Mouse (Mus musculus) limb, embryonic 13.5 days (tissue): ENCODE results near the gene Gm49387. TPM values are rescaled to one million over a fixed set of nuclear protein-coding genes. Genes with fewer than 3 reads are reported as not detected.

Experiments used
- ATAC-seq: fragments of 200-750 bp; cut with Nextera tagmentation; 2 replicates; pipeline ENCODE4 v1.8.0; 2017; ENCODE audit warnings: low read depth, moderate number of reproducible peaks, moderate TSS enrichment; ENCODE audit not compliant: low FRiP score
- H3K27ac ChIP-seq: fragments of 300-500 bp; sonication (generic); 2 replicates; pipeline ENCODE4 v1.5.1; 2015; ENCODE audit warnings: inconsistent platforms, mild to moderate bottlenecking, moderate library complexity
- H3K27me3 ChIP-seq: fragments of 300-500 bp; sonication (generic); 2 replicates; pipeline ENCODE4 v1.6.1; 2015; ENCODE audit warnings: mild to moderate bottlenecking, inconsistent platforms
- H3K36me3 ChIP-seq: fragments of 300-500 bp; sonication (generic); 2 replicates; pipeline ENCODE4 v1.6.1; 2015; ENCODE audit warnings: inconsistent platforms, mild to moderate bottlenecking, moderate library complexity
- H3K4me1 ChIP-seq: fragments of 300-500 bp; sonication (generic); 2 replicates; pipeline ENCODE4 v1.6.1; 2015; ENCODE audit warnings: inconsistent platforms
- H3K4me2 ChIP-seq: fragments of 300-500 bp; sonication (generic); replicated peaks from 2 replicates; pipeline ENCODE4 v1.6.1; 2015; ENCODE audit warnings: inconsistent platforms, mild to moderate bottlenecking, moderate library complexity
- H3K4me3 ChIP-seq: fragments of 300-500 bp; sonication (generic); 2 replicates; pipeline ENCODE4 v1.5.1; 2015; ENCODE audit warnings: moderate library complexity, mild to moderate bottlenecking, inconsistent platforms
- H3K9ac ChIP-seq: fragments of 300-500 bp; sonication (generic); 2 replicates; pipeline ENCODE4 v1.6.1; 2015; ENCODE audit warnings: mild to moderate bottlenecking, inconsistent platforms
- H3K9me3 ChIP-seq: fragments of 300-500 bp; sonication (generic); 2 replicates; pipeline ENCODE4 v1.6.1; 2016; ENCODE audit warnings: inconsistent platforms
- WGBS: fragments of 180-500 bp; shearing (Covaris S2); methylation state at CpG from one replicate; pipeline ENCODE4 v1.1.7; 2015; 5-methylcytosine and 5-hydroxymethylcytosine counted together
- polyA plus RNA-seq: library from polyadenylated mRNA; unstranded; fragments of >200 nt; fragmentation: Nextera tagmentation; extraction: Ambion mirVana; gene quantifications from 2 replicates; pipeline ENCODE4 v1.2.1, GENCODE M21; 2015

The Gm49387 gene
- polyA plus RNA-seq, 1 experiment from 2014 or later = 0.47 TPM

- peak; percentile 45 for ATAC-seq
- Histone ChIP-seq H3K4me1 (peaks cover 29% of the 10 kb centered on the region), H3K9me3 (no peaks in the 10 kb centered on the region), H3K9ac (0 out of 2 replicates have a peak overlapping the region, but pooled peaks have one; percentile 21), H3K27ac (peak overlapping the region; percentile 55; the same call in 1 of the 2 replicates), H3K36me3 (no peaks in the 10 kb centered on the region), H3K4me2 (0 out of 2 replicates have a peak overlapping the region, but pooled peaks have one; percentile 3), H3K4me3 (no peak overlapping the region), H3K27me3 (no peaks in the 10 kb centered on the region)
- WGBS = 4% methylated on average over 6 of the region's 6 CpGs
Measured at GRCm38 (mm10) chr14:31564452-31565179, 76.1 kb downstream of the Gm49387 start.

- no peaks in the 10 kb centered on the region for H3K27me3 ChIP-seq
- WGBS = 35% methylated on average over 5 of the region's 5 CpGs
- H3K9me3 ChIP-seq = no peaks in the 10 kb centered on the region
- ATAC-seq = no peak
- peaks cover 27% of the 10 kb centered on the region for H3K4me1 ChIP-seq
- H3K36me3 ChIP-seq = no peaks in the 10 kb centered on the region
- H3K27ac ChIP-seq = no peak overlapping the region
- H3K4me3 ChIP-seq = no peak overlapping the region
- H3K4me2 ChIP-seq = no peak overlapping the region
- no peak overlapping the region for H3K9ac ChIP-seq
Measured at GRCm38 (mm10) chr14:31560886-31561285, 79.8 kb downstream of the Gm49387 start.

GRCm38 (mm10) chr14:31559216-31559615 is 81.5 kb downstream of the Gm49387 start:
- no peak overlapping the region for H3K4me2 ChIP-seq
- no peak overlapping the region for H3K9ac ChIP-seq
- ATAC-seq = no peak
- H3K4me1 ChIP-seq = peaks cover 18% of the 10 kb centered on the region
- H3K9me3 ChIP-seq = no peaks in the 10 kb centered on the region
- H3K27me3 ChIP-seq = no peaks in the 10 kb centered on the region
- H3K36me3 ChIP-seq = no peaks in the 10 kb centered on the region
- 64% methylated on average over 5 of the region's 5 CpGs for WGBS
- H3K4me3 ChIP-seq = no peak overlapping the region
- no peak overlapping the region for H3K27ac ChIP-seq

- Histone ChIP-seq H3K36me3 (no peaks in the 10 kb centered on the region), H3K4me1 (peaks cover 16% of the 10 kb centered on the region), H3K4me2 (no peak overlapping the region), H3K27me3 (no peaks in the 10 kb centered on the region), H3K9ac (no peak overlapping the region), H3K9me3 (no peaks in the 10 kb centered on the region), H3K4me3 (no peak overlapping the region), H3K27ac (no peak overlapping the region)
- no peak for ATAC-seq
- WGBS = 66% methylated on average over 9 of the region's 9 CpGs
Measured at GRCm38 (mm10) chr14:31557784-31558183, 82.9 kb downstream of the Gm49387 start.

- H3K27me3 ChIP-seq = no peaks in the 10 kb centered on the region
- no peak for ATAC-seq
- 70% methylated on average over 8 of the region's 8 CpGs for WGBS
Measured at GRCm38 (mm10) chr14:31557273-31557672, 83.4 kb downstream of the Gm49387 start.

GRCm38 (mm10) chr14:31556526-31557260 is 84.0 kb downstream of the Gm49387 start:
- Histone ChIP-seq H3K4me2 (no peak overlapping the region), H3K9me3 (no peaks in the 10 kb centered on the region), H3K27me3 (no peaks in the 10 kb centered on the region), H3K36me3 (no peaks in the 10 kb centered on the region), H3K9ac (no peak overlapping the region), H3K4me1 (peaks cover 16% of the 10 kb centered on the region), H3K27ac (no peak overlapping the region), H3K4me3 (no peak overlapping the region)
- 84% methylated on average over 9 of the region's 9 CpGs for WGBS
- no peak for ATAC-seq

More at GRCm38 (mm10) chr14:31557273-31557672, 83.4 kb downstream of the Gm49387 start:
- Histone ChIP-seq H3K4me1 (peaks cover 16% of the 10 kb centered on the region), H3K27ac (no peak overlapping the region), H3K9ac (no peak overlapping the region), H3K4me2 (no peak overlapping the region), H3K9me3 (no peaks in the 10 kb centered on the region), H3K36me3 (no peaks in the 10 kb centered on the region), H3K4me3 (no peak overlapping the region)

- 0 out of 2 replicates have a peak, but pooled peaks have one; percentile 28 for ATAC-seq
- Histone ChIP-seq H3K4me2 (no peak overlapping the region), H3K27me3 (no peaks in the 10 kb centered on the region), H3K9ac (no peak overlapping the region), H3K4me3 (no peak overlapping the region), H3K9me3 (no peaks in the 10 kb centered on the region), H3K36me3 (no peaks in the 10 kb centered on the region), H3K27ac (no peak overlapping the region), H3K4me1 (peaks cover 13% of the 10 kb centered on the region)
- WGBS = 41% methylated on average over 14 of the region's 14 CpGs
Measured at GRCm38 (mm10) chr14:31555963-31556434, 84.7 kb downstream of the Gm49387 start.

GRCm38 (mm10) chr14:31555021-31555420 is 85.7 kb downstream of the Gm49387 start:
- no peaks in the 10 kb centered on the region for H3K9me3 ChIP-seq
- ATAC-seq = no peak
- WGBS = 87% methylated on average over 7 of the region's 7 CpGs

GRCm38 (mm10) chr14:31543885-31544442 is 96.7 kb downstream of the Gm49387 start:
- no peak for ATAC-seq
- no peak overlapping the region for H3K27ac ChIP-seq
- H3K4me3 ChIP-seq = no peak overlapping the region
- no peaks in the 10 kb centered on the region for H3K9me3 ChIP-seq
- no peaks in the 10 kb centered on the region for H3K4me1 ChIP-seq
- WGBS = 77% methylated on average over 11 of the region's 11 CpGs
- no peak overlapping the region for H3K9ac ChIP-seq
- no peak overlapping the region for H3K4me2 ChIP-seq
- no peaks in the 10 kb centered on the region for H3K27me3 ChIP-seq
- no peaks in the 10 kb centered on the region for H3K36me3 ChIP-seq

More at GRCm38 (mm10) chr14:31555021-31555420, 85.7 kb downstream of the Gm49387 start:
- H3K4me3 ChIP-seq = no peak overlapping the region
- no peak overlapping the region for H3K4me2 ChIP-seq
- no peak overlapping the region for H3K9ac ChIP-seq
- no peaks in the 10 kb centered on the region for H3K36me3 ChIP-seq
- no peak overlapping the region for H3K27ac ChIP-seq
- no peaks in the 10 kb centered on the region for H3K27me3 ChIP-seq
- H3K4me1 ChIP-seq = peaks cover 10% of the 10 kb centered on the region

- H3K9ac ChIP-seq = no peak overlapping the region
- no peaks in the 10 kb centered on the region for H3K4me1 ChIP-seq
- H3K9me3 ChIP-seq = no peaks in the 10 kb centered on the region
- no peaks in the 10 kb centered on the region for H3K27me3 ChIP-seq
- no peaks in the 10 kb centered on the region for H3K36me3 ChIP-seq
- no peak overlapping the region for H3K4me2 ChIP-seq
- 61% methylated on average over 6 of the region's 6 CpGs for WGBS
- H3K4me3 ChIP-seq = no peak overlapping the region
- ATAC-seq = no peak
- H3K27ac ChIP-seq = no peak overlapping the region
Measured at GRCm38 (mm10) chr14:31537298-31537697, 103.4 kb downstream of the Gm49387 start.

- WGBS = 63% methylated on average over 3 of the region's 3 CpGs
- Histone ChIP-seq H3K4me3 (no peak overlapping the region), H3K27ac (no peak overlapping the region), H3K9me3 (no peaks in the 10 kb centered on the region), H3K4me2 (no peak overlapping the region), H3K4me1 (peaks cover 8% of the 10 kb centered on the region), H3K36me3 (no peaks in the 10 kb centered on the region), H3K27me3 (no peaks in the 10 kb centered on the region), H3K9ac (no peak overlapping the region)
- ATAC-seq = no peak
Measured at GRCm38 (mm10) chr14:31532656-31533055, 108.0 kb downstream of the Gm49387 start.
